Mouse (Mus musculus): ENCODE data around the gene Sytl5.

Gene Sytl5

DNA sequence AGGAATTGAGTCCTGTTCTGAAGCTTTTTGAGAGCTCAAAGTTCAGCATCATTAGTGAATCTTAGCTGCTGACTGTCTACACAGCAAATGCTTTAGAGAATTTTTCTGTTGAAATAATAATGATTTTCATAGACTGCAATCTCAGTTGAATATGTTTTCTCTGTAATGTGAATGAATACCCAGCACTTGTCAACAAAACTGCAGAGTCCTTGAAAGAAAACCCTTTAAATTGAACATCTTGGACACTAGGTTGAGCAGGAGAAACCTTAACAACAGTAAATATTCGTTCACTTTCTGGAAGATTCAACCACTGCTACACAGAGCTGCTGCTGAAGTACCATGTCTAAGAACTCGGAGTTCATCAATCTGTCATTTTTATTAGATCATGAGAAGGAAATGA lies at the start of gene Sytl5:
Gene Sytl5, plus strand, starts transcription at position 301 of the 400 bp plus-strand sequence.
- DNase-seq (ENCODE audit: low spot score): no peak

DNA sequence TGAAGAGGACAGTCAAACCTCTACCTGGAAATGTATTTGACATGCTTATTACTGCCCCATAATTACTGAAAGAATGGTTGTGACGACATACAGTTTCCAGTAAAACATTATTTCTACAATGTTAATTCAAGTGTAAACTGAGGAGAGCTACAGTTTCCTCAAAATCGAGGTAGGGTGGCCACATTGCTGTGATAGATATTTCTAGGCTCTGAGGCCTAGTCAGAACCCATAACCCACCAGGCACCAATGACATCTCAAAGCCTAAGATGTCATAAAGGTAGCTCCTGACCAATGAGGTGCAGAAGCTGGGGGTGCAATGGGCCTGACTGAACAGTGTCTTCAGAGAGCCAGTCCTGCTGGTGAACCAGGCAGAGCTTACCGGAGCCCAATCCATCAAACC lies 38.8 kb upstream of the Sytl5 start, which contains the start of gene Hypm:
Gene Hypm, plus strand, starts transcription at position 301 of the 400 bp plus-strand sequence.
- DNase-seq (ENCODE audit: low spot score): no peak

DNA sequence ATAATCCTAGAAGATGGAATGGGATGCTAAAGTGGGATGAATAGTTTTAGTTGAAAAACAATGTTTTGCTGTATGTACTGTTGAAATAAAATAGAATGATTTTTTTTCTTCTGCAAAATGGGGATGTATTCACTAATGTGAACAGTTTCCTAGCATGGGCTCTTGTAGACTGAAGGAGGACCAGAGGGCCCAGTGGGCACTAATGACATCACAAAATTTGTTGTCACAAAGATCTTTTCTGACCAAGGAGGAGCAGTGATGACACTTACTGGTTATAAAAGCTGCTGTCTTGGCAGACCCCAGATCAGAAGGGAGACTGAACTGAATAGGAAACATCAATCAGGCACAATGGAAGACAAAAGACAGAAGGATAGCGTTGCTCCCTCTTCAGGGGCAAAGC lies 36.0 kb upstream of the Sytl5 start, which contains the start of gene H2al3:
Gene H2al3, plus strand, starts transcription at position 301 of the 400 bp plus-strand sequence.
- no peak for DNase-seq (ENCODE audit: low spot score)

DNA sequence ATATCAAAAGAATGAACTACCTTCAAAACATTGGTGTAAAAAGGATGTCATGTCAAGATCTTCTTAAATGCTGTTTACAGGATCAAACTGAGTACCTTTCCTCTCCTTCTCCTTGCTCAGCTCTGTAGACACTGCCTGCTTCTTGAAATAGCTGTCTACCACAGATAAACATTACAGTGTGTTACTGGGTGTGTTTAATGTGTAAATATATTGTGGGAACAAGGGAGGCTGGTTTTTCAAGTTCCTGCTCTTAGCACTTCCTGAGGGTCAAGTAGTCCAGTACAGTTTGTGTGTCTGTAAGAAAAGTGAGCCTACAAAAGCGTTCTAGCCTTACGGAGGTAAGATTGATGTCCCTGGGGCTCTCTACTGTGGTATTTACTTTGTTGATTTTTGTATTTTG lies 23.6 kb upstream of the Sytl5 start:
- no peak for DNase-seq (ENCODE audit: low spot score)

DNA sequence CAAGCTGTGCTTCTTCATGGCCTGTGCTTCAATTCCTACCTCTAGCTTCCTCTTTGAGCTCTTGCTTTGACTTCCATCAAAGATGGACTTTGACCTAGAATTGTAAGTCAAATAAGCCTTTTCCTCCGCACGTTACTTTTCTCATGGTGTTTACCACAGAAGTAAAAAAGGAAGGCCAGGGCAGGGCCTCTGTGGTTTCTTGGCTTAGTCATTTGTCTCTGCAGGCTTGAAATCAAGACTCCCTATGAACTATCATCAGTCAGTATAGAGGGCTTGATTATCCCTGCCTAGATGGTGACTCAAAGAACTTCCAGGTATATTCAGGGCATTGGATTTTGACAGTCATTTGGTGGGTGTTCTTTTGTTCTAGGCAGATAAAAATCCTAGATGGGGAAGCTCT lies 9.9 kb upstream of the Sytl5 start:
- DNase-seq (ENCODE audit: low spot score): no peak

DNA sequence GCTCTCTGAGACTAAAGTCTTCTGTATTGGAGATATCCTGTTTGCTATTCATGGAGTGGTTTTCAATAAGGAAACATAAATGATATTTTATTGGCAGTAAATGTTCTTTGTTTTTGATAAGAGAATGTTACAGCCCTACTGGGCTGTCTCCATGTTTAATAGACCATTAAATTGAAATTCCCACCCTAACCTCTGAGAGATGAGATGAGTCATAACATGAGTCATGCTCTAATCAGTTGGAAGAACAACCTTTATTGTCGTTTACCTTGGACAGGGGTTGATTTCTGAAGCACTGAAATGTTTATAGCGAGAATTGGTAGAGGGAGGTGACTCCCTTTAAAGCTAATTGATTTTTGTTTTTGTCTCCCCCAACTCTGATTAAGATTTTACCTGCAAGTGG lies 24.1 kb downstream of the Sytl5 start:
- no peak for DNase-seq (ENCODE audit: low spot score)

DNA sequence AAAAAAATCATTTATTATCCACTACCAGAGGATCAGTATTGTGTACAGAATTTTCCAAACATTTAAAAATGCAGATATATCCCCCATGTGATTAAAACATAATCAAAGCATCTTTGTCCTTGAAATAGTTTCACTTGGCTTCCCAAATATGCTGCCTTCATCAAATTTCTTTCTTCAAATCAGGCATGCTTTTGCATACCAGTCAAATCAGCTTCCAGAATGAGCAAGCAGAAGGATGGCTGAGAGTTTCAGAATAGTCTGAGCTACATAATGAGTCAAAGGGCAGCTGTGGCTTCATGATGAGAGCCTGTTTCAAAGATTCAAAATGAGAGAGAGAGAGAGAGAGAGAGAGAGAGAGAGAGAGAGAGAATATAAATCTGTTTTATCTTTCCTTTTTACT lies 48.4 kb downstream of the Sytl5 start:
- no peak for DNase-seq (ENCODE audit: low spot score)

DNA sequence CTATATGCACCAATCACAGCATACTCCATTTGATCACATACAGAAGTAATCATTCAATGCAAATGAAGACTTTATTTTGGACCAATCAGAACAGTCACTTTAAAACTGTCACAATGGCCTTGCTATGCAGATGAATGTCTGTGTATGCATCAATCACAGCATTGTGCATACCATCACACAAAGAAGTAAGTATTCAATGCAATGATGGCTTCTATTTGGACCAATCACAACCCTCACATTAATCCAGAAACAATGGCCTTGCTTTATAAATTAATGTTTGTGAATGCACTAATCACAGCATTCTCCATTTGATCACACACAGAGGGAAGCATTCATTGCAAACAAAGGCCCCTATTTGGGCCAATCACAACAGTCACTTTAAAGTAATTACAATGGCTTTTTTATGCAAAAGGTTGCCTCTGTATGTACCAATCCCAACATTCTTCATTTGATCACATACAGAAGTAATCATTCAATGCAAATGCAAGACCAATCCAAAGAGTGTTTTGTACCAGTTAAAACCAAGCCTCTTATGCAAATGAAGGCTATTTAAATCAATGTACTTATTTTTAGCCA lies 98.8 kb downstream of the Sytl5 start:
- DNase-seq (ENCODE audit: low spot score): no peak

DNA sequence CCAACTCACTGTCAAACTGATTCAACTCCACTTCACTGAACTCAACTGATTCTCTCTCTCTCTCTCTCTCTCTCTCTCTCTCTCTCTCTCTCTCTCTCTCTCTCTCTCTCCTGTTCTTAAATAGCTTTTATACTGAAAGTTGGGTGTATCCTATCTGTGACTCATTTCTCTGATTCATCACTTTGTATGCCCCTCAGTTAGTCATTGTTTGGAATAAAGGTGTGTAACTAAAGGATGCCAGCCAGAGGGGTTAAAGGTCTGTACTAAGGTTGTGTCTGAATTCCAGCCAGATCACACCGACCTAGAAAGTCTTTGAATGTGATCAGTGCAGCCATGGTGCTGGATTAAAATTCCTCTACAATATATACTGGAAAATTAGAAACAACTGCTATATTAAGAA lies 115.3 kb downstream of the Sytl5 start:
- DNase-seq (ENCODE audit: low spot score): no peak

DNA sequence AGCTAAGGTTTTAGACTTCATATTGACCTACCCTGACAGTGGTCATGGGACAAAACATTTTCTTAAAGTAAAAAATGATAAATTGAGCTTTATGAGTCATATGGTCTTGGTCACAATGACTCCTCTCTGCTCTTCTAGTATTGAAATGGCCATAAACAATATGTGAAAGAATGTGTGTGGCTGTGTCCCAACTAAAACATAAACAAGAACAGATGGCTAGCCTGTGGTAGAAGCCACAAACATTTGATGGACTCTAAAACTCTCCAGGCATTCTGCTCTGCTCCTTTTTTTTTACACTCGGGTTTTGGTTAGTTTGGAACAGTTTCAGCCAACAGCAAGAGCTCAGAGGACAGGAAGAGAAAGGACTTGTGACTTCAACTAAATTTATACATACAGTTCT lies 120.5 kb downstream of the Sytl5 start:
- DNase-seq (ENCODE audit: low spot score): no peak

DNA sequence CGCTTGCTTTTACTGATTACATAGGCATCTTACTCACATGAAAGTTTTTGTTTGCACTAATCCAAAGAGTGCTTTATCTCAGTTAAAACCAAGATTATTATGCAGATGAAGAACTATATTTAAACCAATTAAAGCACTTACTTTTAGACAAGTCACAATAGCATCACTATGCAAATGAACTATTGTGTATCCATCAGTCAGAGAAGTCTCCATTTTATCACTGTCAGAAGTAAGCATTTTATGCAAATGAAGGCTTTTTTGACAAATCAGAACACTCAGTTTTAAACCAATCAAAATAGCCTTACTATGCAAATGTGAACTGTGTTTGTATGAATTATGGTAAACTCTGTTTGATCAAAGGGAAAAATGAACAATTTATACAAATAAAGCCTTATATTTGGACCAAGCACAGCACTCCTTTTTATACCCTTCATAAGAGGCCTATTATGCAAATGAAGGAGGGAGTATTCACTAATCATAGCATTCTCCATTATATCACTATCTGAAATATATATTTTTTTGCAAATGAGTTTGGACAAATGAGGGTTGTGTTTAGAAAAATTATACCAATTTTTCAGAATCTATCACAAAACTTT lies 122.4 kb downstream of the Sytl5 start:
- DNase-seq (ENCODE audit: low spot score): no peak

DNA sequence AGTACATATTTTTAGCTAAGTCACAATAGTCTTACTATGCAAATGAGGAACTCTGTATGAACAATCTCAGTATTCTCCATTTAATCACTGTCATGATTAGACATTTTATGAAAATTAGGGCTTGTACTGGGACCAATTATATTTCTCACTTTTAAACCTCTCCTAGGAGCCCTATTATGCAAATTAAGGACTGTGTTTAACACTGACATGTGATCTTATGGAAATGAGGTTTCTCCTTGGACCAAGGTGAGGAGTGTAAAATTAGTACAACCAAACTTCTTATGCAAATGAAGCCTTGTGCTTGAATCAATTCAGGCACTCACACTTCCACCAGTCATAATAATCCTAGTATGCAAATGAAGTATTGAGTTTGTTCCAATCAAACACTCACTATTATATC lies 124.8 kb downstream of the Sytl5 start:
- DNase-seq (ENCODE audit: low spot score): no peak

DNA sequence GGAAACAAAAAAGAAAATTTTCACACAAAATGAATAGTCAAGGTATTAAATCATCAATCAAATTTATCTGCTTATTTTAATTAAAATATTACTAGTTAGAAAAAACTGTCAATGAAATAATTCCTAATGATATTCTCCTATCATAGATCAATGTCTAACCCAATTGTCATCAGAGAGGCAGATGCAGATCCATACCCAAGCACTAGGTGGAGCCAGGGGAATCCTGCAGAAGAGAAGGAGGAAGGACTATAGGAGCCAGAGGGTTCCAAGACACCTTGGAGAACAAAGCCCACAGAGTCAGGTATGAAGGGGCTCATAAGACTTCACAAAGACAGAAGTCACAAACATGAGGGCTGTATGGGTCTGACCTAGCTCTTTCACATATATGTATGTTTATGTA lies 149.2 kb downstream of the Sytl5 start:
- no peak for DNase-seq (ENCODE audit: low spot score)
